Mouse (Mus musculus): Measurements from ENCODE around the gene Lrrn4. TPM values are rescaled to one million over a fixed set of nuclear protein-coding genes. Genes with fewer than 3 reads are reported as not detected.
A peak's percentile ranks its signal among the peaks of the same experiment; 100 is the strongest.

The Lrrn4 gene
- total RNA-seq, 2 experiments from 2014 or later = 5.0 to 9.0 TPM

GRCm38 (mm10) chr2:132873657-132874326, 6.9 kb downstream of the Lrrn4 start:
- DNase-seq = no peak
- intact Hi-C loops (cut with DNase I) = no loop called here

- intact Hi-C loops (cut with DNase I) = no loop called here
- no peak for DNase-seq
These were observed 9.0 kb downstream of the Lrrn4 start for GRCm38 (mm10) chr2:132871663-132872062.

GRCm38 (mm10) chr2:132870286-132870685, 10.4 kb downstream of the Lrrn4 start:
- DNase-seq = no peak
- intact Hi-C loops (cut with DNase I) = no loop called here

- no peak for DNase-seq
- intact Hi-C loops (cut with DNase I) = no loop called here
These were observed 11.0 kb downstream of the Lrrn4 start for GRCm38 (mm10) chr2:132869682-132870081.

GRCm38 (mm10) chr2:132867521-132867920, 13.2 kb downstream of the Lrrn4 start:
- intact Hi-C loops (cut with DNase I) = no loop called here
- no peak for DNase-seq

- DNase-seq = no peak
These were observed 17.4 kb downstream of the Lrrn4 start for GRCm38 (mm10) chr2:132863325-132863724.

GRCm38 (mm10) chr2:132861456-132861855, 19.2 kb downstream of the Lrrn4 start:
- DNase-seq = no peak
- intact Hi-C loops (cut with DNase I) = no loop called here

More at GRCm38 (mm10) chr2:132863325-132863724, 17.4 kb downstream of the Lrrn4 start:
- intact Hi-C loops (cut with DNase I) = no loop called here

GRCm38 (mm10) chr2:132860435-132860834, 20.3 kb downstream of the Lrrn4 start:
- DNase-seq = no peak
- intact Hi-C loops (cut with DNase I) = no loop called here

- intact Hi-C loops (cut with DNase I) = no loop called here
- DNase-seq = no peak
These were observed 24.4 kb downstream of the Lrrn4 start for GRCm38 (mm10) chr2:132856333-132856732.

- no peak for DNase-seq
- intact Hi-C loops (cut with DNase I) = no loop called here
These were observed 27.6 kb downstream of the Lrrn4 start for GRCm38 (mm10) chr2:132853051-132853450.

- DNase-seq = no peak
- intact Hi-C loops (cut with DNase I) = no loop called here
These were observed 31.6 kb downstream of the Lrrn4 start for GRCm38 (mm10) chr2:132849141-132849540.

GRCm38 (mm10) chr2:132848361-132848760, 32.3 kb downstream of the Lrrn4 start:
- DNase-seq = no peak
- intact Hi-C loops (cut with DNase I) = no loop called here

GRCm38 (mm10) chr2:132847581-132847980, 33.1 kb downstream of the Lrrn4 start:
- DNase-seq = no peak
- intact Hi-C loops (cut with DNase I) = loop anchor here (2.0 kb wide), 1 partner anchor 31 kb away; the partner anchor contains the start of genes Mcm8 and Trmt6

- intact Hi-C loops (cut with DNase I) = loop anchor here (1.0 to 2.0 kb wide), 2 partner anchors 30 to 57 kb away; partner anchors contain the start of genes Mcm8 and Trmt6
- DNase-seq = peak; percentile 98 to 99
These were observed 34.0 kb downstream of the Lrrn4 start, which contains the start of gene Crls1 for GRCm38 (mm10) chr2:132846407-132847358. TSS of gene Crls1 (plus strand) at chr2:132846666.

- DNase-seq = no peak
- intact Hi-C loops (cut with DNase I) = no loop called here
These were observed 39.6 kb downstream of the Lrrn4 start for GRCm38 (mm10) chr2:132841071-132841470.

Other genes starting within 250 kb of the Lrrn4 start
- 10 to 100 TPM; 49.3 to 59.3 TPM for gene Shld1, start 194.0 kb downstream of the Lrrn4 start, total RNA-seq (2021)
- under 1 TPM; 0.16 to 0.61 TPM for gene Chgb, start 99.6 kb downstream of the Lrrn4 start, total RNA-seq (2021)
- 1 to 10 TPM; 6.9 to 7.0 TPM for gene Trmt6, start 64.8 kb downstream of the Lrrn4 start, total RNA-seq (2021)
- 1 to 10 TPM; 1.8 to 2.4 TPM for gene Mcm8, start 64.8 kb downstream of the Lrrn4 start, total RNA-seq (2021)
- gene Crls1, start 34.2 kb downstream of the Lrrn4 start, total RNA-seq (2021) = 10 to 100 TPM; 18.0 to 18.9 TPM
- not detected for gene Fermt1, start 65.0 kb upstream of the Lrrn4 start, total RNA-seq (2021)